15 mouse cellular contexts compared by ENCODE assay signal in genomic region chr13:45562011-45562410, GRCm38 (mm10). TPM values are rescaled to one million over a fixed set of nuclear protein-coding genes. Genes with fewer than 3 reads are reported as not detected.
DNase-seq lines count a peak whose midpoint lies in the region; ATAC-seq and TF ChIP-seq lines count a peak whose summit lies in the region.
"Had no signal": no experiment of that assay in that cellular context is flagged by ENCODE, and none has a peak within 500 bp of the region (broad histone marks: within the 10 kb centered on the region; RNA-seq: fewer than 3 reads in every experiment).

No protein-coding gene starts in this region.

- no peak for TF ChIP-seq POLR2A in myocyte (IDR thresholded peaks at IDR 0.05; ENCODE audit: insufficient read length, low read depth)

- no peaks in the 10 kb centered on the region for H3K27me3 ChIP-seq in kidney, postnatal 0 days (ENCODE audit: insufficient read depth, low read length)
- H3K27me3 ChIP-seq in myocyte (ENCODE audit: control insufficient read depth, insufficient read depth, insufficient read length): no peaks in the 10 kb centered on the region
- no peaks in the 10 kb centered on the region for H3K27me3 ChIP-seq in midbrain, embryonic 10.5 days (ENCODE audit: low read depth, poor library complexity, severe bottlenecking)
- H3K27me3 ChIP-seq: intestine, embryonic 15.5 days; liver, embryonic 13.5 days had no signal

- H3K9ac ChIP-seq in kidney, postnatal 0 days (ENCODE audit: low read depth, low read length): no peak overlapping the region
- H3K9ac ChIP-seq: intestine, embryonic 15.5 days; liver, embryonic 13.5 days had no signal

- H3ac ChIP-seq in myocyte (ENCODE audit: control insufficient read depth, insufficient read length): no peak overlapping the region

- no peak for ATAC-seq in kidney, postnatal 0 days (replicated peaks; ENCODE audit: low FRiP score, low read depth)
- ATAC-seq: intestine, embryonic 15.5 days had no signal

- no peak for DNase-seq in gastrocnemius, adult 2 months
- no peak for DNase-seq in gastrocnemius, postnatal 10 days
- DNase-seq in kidney, postnatal 0 days (ENCODE audit: low spot score): peak; percentile 31
- no peak for DNase-seq in kidney, adult 8-10 months
- peak; percentile 71 for DNase-seq in Muller cell, postnatal 12 days (ENCODE audit: inconsistent ontology term)
- DNase-seq in midbrain, embryonic 10.5 days (ENCODE audit: low spot score): no peak
- DNase-seq: cerebellum, adult 9-11 months; embryo, embryonic 11 days; kidney, postnatal 10 days; liver, embryonic 13.5 days; lung, postnatal 10 days had no signal

- H3K79me2 ChIP-seq in myocyte (ENCODE audit: control insufficient read depth, insufficient read depth): no peaks in the 10 kb centered on the region

- H3K4me1 ChIP-seq in kidney, postnatal 0 days (replicated peaks; ENCODE audit: insufficient read depth, low read length): no peaks in the 10 kb centered on the region
- peaks cover 11% of the 10 kb centered on the region for H3K4me1 ChIP-seq in midbrain, embryonic 10.5 days
- H3K4me1 ChIP-seq: intestine, embryonic 15.5 days; limb, embryonic 10.5 days had no signal

- 0 out of 2 replicates have a peak, but pooled peaks cover 9% of the 10 kb centered on the region for H3K36me3 ChIP-seq in kidney, postnatal 0 days (ENCODE audit: insufficient read depth, low read length)
- H3K36me3 ChIP-seq in myocyte (ENCODE audit: control insufficient read depth, insufficient read depth): no peaks in the 10 kb centered on the region
- H3K36me3 ChIP-seq in midbrain, embryonic 10.5 days: no peaks in the 10 kb centered on the region
- H3K36me3 ChIP-seq: intestine, embryonic 15.5 days; limb, embryonic 10.5 days had no signal

- TF ChIP-seq CTCF in gastrocnemius, adult 2 months (IDR thresholded peaks at IDR 0.05): no peak
- no peak for TF ChIP-seq CTCF in kidney, postnatal 0 days (IDR thresholded peaks at IDR 0.05; ENCODE audit: low read depth)

- H3K4me2 ChIP-seq in kidney, postnatal 0 days (ENCODE audit: low read length): no peak overlapping the region
- peak overlapping the region; percentile 48 for H3K4me2 ChIP-seq in myocyte (ENCODE audit: low read depth)
- H3K4me2 ChIP-seq: intestine, embryonic 15.5 days; liver, embryonic 13.5 days had no signal

- intact Hi-C loops in gastrocnemius, adult 2 months (cut with DNase I): no loop called here

- H3K27ac ChIP-seq in gastrocnemius, adult 2 months: peak overlapping the region; percentile 73
- no peak overlapping the region for H3K27ac ChIP-seq in kidney, postnatal 0 days
- no peak overlapping the region; the same call in 1 of the 2 replicates for H3K27ac ChIP-seq in midbrain, embryonic 10.5 days (replicated peaks)
- H3K27ac ChIP-seq: hindbrain, embryonic 10.5 days; intestine, embryonic 15.5 days; limb, embryonic 10.5 days; liver, embryonic 13.5 days had no signal

- peak overlapping the region; percentile 25 for H3K4me3 ChIP-seq in gastrocnemius, adult 2 months
- H3K4me3 ChIP-seq in kidney, postnatal 0 days (replicated peaks; ENCODE audit: low read depth, low read length): no peak overlapping the region
- H3K4me3 ChIP-seq in myocyte: no peak overlapping the region
- H3K4me3 ChIP-seq in midbrain, embryonic 10.5 days: no peak overlapping the region
- H3K4me3 ChIP-seq: hindbrain, embryonic 10.5 days; intestine, embryonic 15.5 days; limb, embryonic 10.5 days; liver, embryonic 13.5 days had no signal

- no peaks in the 10 kb centered on the region for H3K9me3 ChIP-seq in kidney, postnatal 0 days (replicated peaks; ENCODE audit: low read length)
- no peaks in the 10 kb centered on the region for H3K9me3 ChIP-seq in midbrain, embryonic 10.5 days (replicated peaks)
- H3K9me3 ChIP-seq: hindbrain, embryonic 10.5 days; intestine, embryonic 15.5 days; limb, embryonic 10.5 days; liver, embryonic 13.5 days had no signal

- WGBS in kidney, postnatal 0 days: 45% methylated on average over 9 of the region's 9 CpGs
- 89% methylated on average over 9 of the region's 9 CpGs for WGBS in midbrain, embryonic 10.5 days

TF ChIP-seq in myocyte, 11 proteins besides CTCF, POLR2A, EP300 and RAD21:
- TF ChIP-seq MYOG (IDR thresholded peaks at IDR 0.05; ENCODE audit: control insufficient read depth in 1 of 3, insufficient read depth in 1 of 3, insufficient read length in 2 of 3, low read depth in 2 of 3) (peak in 1 of 3 experiments; percentile 49), USF1 (IDR thresholded peaks at IDR 0.05; ENCODE audit: low read depth) (no peak), MYOD1 (IDR thresholded peaks at IDR 0.05; ENCODE audit: control insufficient read depth in 1 of 3, insufficient read length in 2 of 3, low read depth in 2 of 3) (peak in 2 of 3 experiments; percentile 21 to 71)

RNA-seq across cellular contexts. Expression of gene Gmpr, which starts 54.8 kb away (rescaled TPM):
- total RNA-seq in gastrocnemius, adult 2 months (2021): 100 to 1,000 TPM; 152 to 185 TPM
- total RNA-seq in gastrocnemius, postnatal 10 days (2021): 100 to 1,000 TPM; 163 to 170 TPM
- 72.5 and 79.0 TPM in 2 replicates for polyA plus RNA-seq in kidney, postnatal 0 days (2015; fragmentation: Nextera tagmentation; extraction: Ambion mirVana)
- polyA plus RNA-seq in myocyte (2012; fragmentation: generic; extraction: Trizol): 41.6 TPM
- polyA plus RNA-seq in midbrain, embryonic 10.5 days (2016; fragmentation: Nextera tagmentation; extraction: Ambion mirVana): 26.9 and 30.0 TPM in 2 replicates

Comparison
In these comparisons a context has a peak if more than half of its experiments do, and no peak if none do; other contexts are left out.
1. DNase-seq: peak in kidney, postnatal 0 days (single experiment) and Muller cell, postnatal 12 days (single experiment); none in gastrocnemius, adult 2 months (single experiment), gastrocnemius, postnatal 10 days (single experiment), kidney, adult 8-10 months (0 of 2) and midbrain, embryonic 10.5 days (single experiment).